Mouse (Mus musculus): ENCODE measurements around the gene Efhd2. TPM values are rescaled to one million over a fixed set of nuclear protein-coding genes. Genes with fewer than 3 reads are reported as not detected.

The Efhd2 gene
- total RNA-seq, 1 experiment = 9.2 TPM

- no peak for TF ChIP-seq CHD2 (IDR thresholded peaks at IDR 0.05; ENCODE audit: low read depth, low read length)
- TF ChIP-seq MAFK (IDR thresholded peaks at IDR 0.05; ENCODE audit: insufficient read depth, low read depth, low read length) = no peak
- TF ChIP-seq ZC3H11A (IDR thresholded peaks at IDR 0.05; ENCODE audit: borderline replicate concordance, low read depth, low read length) = no peak
- TF ChIP-seq ZNF384 (IDR thresholded peaks at IDR 0.05; ENCODE audit: low read depth, low read length) = no peak
- TF ChIP-seq HCFC1 (IDR thresholded peaks at IDR 0.05; ENCODE audit: borderline replicate concordance, insufficient read depth, low read length) = no peak
- Histone ChIP-seq H3K4me1 (ENCODE audit: control insufficient read depth in 2 of 2, insufficient read depth in 2 of 2, low read length in 2 of 2, poor library complexity in 1 of 2) (peaks cover 0 to 7% of the 10 kb centered on the region in 2 experiments; a peak in 1 of 4 replicates), H3K4me3 (ENCODE audit: insufficient read depth in 1 of 2, low read depth in 1 of 2, low read length in 2 of 2, poor library complexity in 1 of 2, severe bottlenecking in 1 of 2) (no peak overlapping the region), H3K36me3 (ENCODE audit: control insufficient read depth, insufficient read depth, low read length, poor library complexity, severe bottlenecking) (peaks cover 3% of the 10 kb centered on the region; the same call in 1 of the 2 replicates), H3K9ac (ENCODE audit: insufficient read depth, low read depth, low read length, poor library complexity, severe bottlenecking) (no peak overlapping the region), H3K9me3 (ENCODE audit: control insufficient read depth, insufficient read depth, low read depth, low read length) (no peaks in the 10 kb centered on the region), H3K27ac (ENCODE audit: insufficient read depth, low read depth, low read length, poor library complexity, severe bottlenecking) (no peak overlapping the region)
- no peak for DNase-seq (ENCODE audit: low read depth, low spot score)
- in situ Hi-C loops (cut with MboI; ENCODE audit: low sequenced_read_pairs in 2 of 2, unreplicated experiment in 2 of 2) = no loop called here
Measured at GRCm38 (mm10) chr4:141862867-141863266, 11.9 kb downstream of the Efhd2 start.

- no peak for DNase-seq (ENCODE audit: low read depth, low spot score)
- peaks cover 3% of the 10 kb centered on the region; the same call in 1 of the 2 replicates for H3K36me3 ChIP-seq (ENCODE audit: control insufficient read depth, insufficient read depth, low read length, poor library complexity, severe bottlenecking)
Measured at GRCm38 (mm10) chr4:141861591-141862295, 13.0 kb downstream of the Efhd2 start.

GRCm38 (mm10) chr4:141860246-141860841 lies 14.4 kb downstream of the Efhd2 start:
- TF ChIP-seq HCFC1 (IDR thresholded peaks at IDR 0.05; ENCODE audit: borderline replicate concordance, insufficient read depth, low read length) (no peak), ZC3H11A (IDR thresholded peaks at IDR 0.05; ENCODE audit: borderline replicate concordance, low read depth, low read length) (no peak), MAFK (IDR thresholded peaks at IDR 0.05; ENCODE audit: insufficient read depth, low read depth, low read length) (no peak), ZNF384 (IDR thresholded peaks at IDR 0.05; ENCODE audit: low read depth, low read length) (no peak), CHD2 (IDR thresholded peaks at IDR 0.05; ENCODE audit: low read depth, low read length) (no peak)
- no peak for DNase-seq (ENCODE audit: low read depth, low spot score)
- no peak overlapping the region for H3K4me3 ChIP-seq (ENCODE audit: insufficient read depth in 1 of 2, low read depth in 1 of 2, low read length in 2 of 2, poor library complexity in 1 of 2, severe bottlenecking in 1 of 2)
- no peak overlapping the region for H3K27ac ChIP-seq (ENCODE audit: insufficient read depth, low read depth, low read length, poor library complexity, severe bottlenecking)
- peaks cover 3% of the 10 kb centered on the region; the same call in 1 of the 2 replicates for H3K36me3 ChIP-seq (ENCODE audit: control insufficient read depth, insufficient read depth, low read length, poor library complexity, severe bottlenecking)
- H3K9ac ChIP-seq (ENCODE audit: insufficient read depth, low read depth, low read length, poor library complexity, severe bottlenecking) = no peak overlapping the region
- peaks cover 0 to 6% of the 10 kb centered on the region in 2 experiments; a peak in 1 of 4 replicates for H3K4me1 ChIP-seq (ENCODE audit: control insufficient read depth in 2 of 2, insufficient read depth in 2 of 2, low read length in 2 of 2, poor library complexity in 1 of 2)
- H3K9me3 ChIP-seq (ENCODE audit: control insufficient read depth, insufficient read depth, low read depth, low read length) = no peaks in the 10 kb centered on the region
- in situ Hi-C loops (cut with MboI; ENCODE audit: low sequenced_read_pairs in 2 of 2, unreplicated experiment in 2 of 2) = no loop called here

More at GRCm38 (mm10) chr4:141861591-141862295, 13.0 kb downstream of the Efhd2 start:
- Histone ChIP-seq H3K4me1 (ENCODE audit: control insufficient read depth in 2 of 2, insufficient read depth in 2 of 2, low read length in 2 of 2, poor library complexity in 1 of 2) (peaks cover 0 to 4% of the 10 kb centered on the region in 2 experiments; a peak in 1 of 4 replicates), H3K9ac (ENCODE audit: insufficient read depth, low read depth, low read length, poor library complexity, severe bottlenecking) (no peak overlapping the region), H3K27ac (ENCODE audit: insufficient read depth, low read depth, low read length, poor library complexity, severe bottlenecking) (no peak overlapping the region), H3K4me3 (ENCODE audit: insufficient read depth in 1 of 2, low read depth in 1 of 2, low read length in 2 of 2, poor library complexity in 1 of 2, severe bottlenecking in 1 of 2) (no peak overlapping the region), H3K9me3 (ENCODE audit: control insufficient read depth, insufficient read depth, low read depth, low read length) (no peaks in the 10 kb centered on the region)
- in situ Hi-C loops (cut with MboI; ENCODE audit: low sequenced_read_pairs in 2 of 2, unreplicated experiment in 2 of 2) = no loop called here
- TF ChIP-seq ZC3H11A (IDR thresholded peaks at IDR 0.05; ENCODE audit: borderline replicate concordance, low read depth, low read length) (no peak), HCFC1 (IDR thresholded peaks at IDR 0.05; ENCODE audit: borderline replicate concordance, insufficient read depth, low read length) (no peak), MAFK (IDR thresholded peaks at IDR 0.05; ENCODE audit: insufficient read depth, low read depth, low read length) (no peak), CHD2 (IDR thresholded peaks at IDR 0.05; ENCODE audit: low read depth, low read length) (no peak), ZNF384 (IDR thresholded peaks at IDR 0.05; ENCODE audit: low read depth, low read length) (no peak)

- peaks cover 0 to 4% of the 10 kb centered on the region in 2 experiments; a peak in 1 of 4 replicates for H3K4me1 ChIP-seq (ENCODE audit: control insufficient read depth in 2 of 2, insufficient read depth in 2 of 2, low read length in 2 of 2, poor library complexity in 1 of 2)
- H3K9me3 ChIP-seq (ENCODE audit: control insufficient read depth, insufficient read depth, low read depth, low read length) = no peaks in the 10 kb centered on the region
- H3K36me3 ChIP-seq (ENCODE audit: control insufficient read depth, insufficient read depth, low read length, poor library complexity, severe bottlenecking) = peaks cover 3% of the 10 kb centered on the region; the same call in 1 of the 2 replicates
- TF ChIP-seq ZC3H11A (IDR thresholded peaks at IDR 0.05; ENCODE audit: borderline replicate concordance, low read depth, low read length) (no peak), CHD2 (IDR thresholded peaks at IDR 0.05; ENCODE audit: low read depth, low read length) (no peak), HCFC1 (IDR thresholded peaks at IDR 0.05; ENCODE audit: borderline replicate concordance, insufficient read depth, low read length) (no peak), ZNF384 (IDR thresholded peaks at IDR 0.05; ENCODE audit: low read depth, low read length) (no peak), MAFK (IDR thresholded peaks at IDR 0.05; ENCODE audit: insufficient read depth, low read depth, low read length) (no peak)
- H3K4me3 ChIP-seq (ENCODE audit: insufficient read depth in 1 of 2, low read depth in 1 of 2, low read length in 2 of 2, poor library complexity in 1 of 2, severe bottlenecking in 1 of 2) = no peak overlapping the region
- in situ Hi-C loops (cut with MboI; ENCODE audit: low sequenced_read_pairs in 2 of 2, unreplicated experiment in 2 of 2) = no loop called here
- H3K9ac ChIP-seq (ENCODE audit: insufficient read depth, low read depth, low read length, poor library complexity, severe bottlenecking) = no peak overlapping the region
- DNase-seq (ENCODE audit: low read depth, low spot score) = no peak
- H3K27ac ChIP-seq (ENCODE audit: insufficient read depth, low read depth, low read length, poor library complexity, severe bottlenecking) = no peak overlapping the region; the same call in 1 of the 2 replicates
Measured at GRCm38 (mm10) chr4:141859351-141859750, 15.4 kb downstream of the Efhd2 start.
